Mouse (Mus musculus): ENCODE measurements around the gene Acsl5.

DNA sequence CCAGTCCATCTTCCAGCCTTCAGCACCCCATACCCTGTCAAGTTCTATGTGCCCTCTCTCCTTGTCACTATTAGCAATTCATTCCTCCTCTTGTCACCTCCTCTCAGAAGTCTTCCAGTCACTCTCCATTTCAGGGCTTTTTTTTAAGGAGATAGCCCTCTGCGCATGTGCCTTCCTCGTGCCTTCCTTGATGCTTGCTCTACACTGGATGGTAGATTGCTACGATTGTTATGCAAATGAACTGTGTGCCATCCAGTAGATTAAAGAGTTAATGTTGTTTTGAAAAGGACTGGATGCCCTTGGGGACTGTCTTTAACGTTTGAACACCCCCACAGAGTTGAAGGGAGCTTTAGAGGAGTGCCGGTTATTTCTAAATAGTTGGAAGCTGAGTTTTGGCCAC, 25.1 kb upstream of the Acsl5 start:
- no peak for TF ChIP-seq CTCF (IDR thresholded peaks at IDR 0.05; ENCODE audit: control insufficient read depth, insufficient read depth, insufficient read length)
- TF ChIP-seq USF1 (IDR thresholded peaks at IDR 0.05; ENCODE audit: low read depth): no peak
- no peak for TF ChIP-seq FOSL1 (IDR thresholded peaks at IDR 0.05; ENCODE audit: insufficient read depth, low read length, poor library complexity, severe bottlenecking)
- TF ChIP-seq MYOD1 (IDR thresholded peaks at IDR 0.05; ENCODE audit: control insufficient read depth, insufficient read length, low read depth): no peak
- no peak for TF ChIP-seq MAX (IDR thresholded peaks at IDR 0.05)
- TF ChIP-seq MYOG (IDR thresholded peaks at IDR 0.05; ENCODE audit: control insufficient read depth, extremely low read depth, insufficient read length): no peak
